Mouse (Mus musculus) heart, embryonic 11.5 days (tissue): ENCODE results near the gene Col23a1. TPM values are rescaled to one million over a fixed set of nuclear protein-coding genes. Genes with fewer than 3 reads are reported as not detected.

Experiments
- ATAC-seq: fragments of 200-750 bp; cut with Nextera tagmentation; replicated peaks from 2 replicates; pipeline ENCODE4 v1.8.0; 2017; ENCODE audit warnings: moderate library complexity; ENCODE audit not compliant: insufficient number of reproducible peaks, low FRiP score, low TSS enrichment
- H3K27ac ChIP-seq: fragments of 300-500 bp; sonication (generic); 2 replicates; pipeline ENCODE4 v1.5.1; 2014; ENCODE audit warnings: mild to moderate bottlenecking, low read depth, low read length
- H3K27me3 ChIP-seq: fragments of 300-500 bp; sonication (generic); 2 replicates; pipeline ENCODE4 v1.6.1; 2014; ENCODE audit warnings: mild to moderate bottlenecking, low read length, mixed read lengths; ENCODE audit not compliant: control insufficient read depth, insufficient read depth
- H3K36me3 ChIP-seq: fragments of 300-500 bp; sonication (generic); 2 replicates; pipeline ENCODE4 v1.6.1; 2014; ENCODE audit warnings: mild to moderate bottlenecking, low read length, moderate library complexity, mixed read lengths; ENCODE audit not compliant: control insufficient read depth, insufficient read depth
- H3K4me1 ChIP-seq: fragments of 300-500 bp; sonication (generic); 2 replicates; pipeline ENCODE4 v1.6.1; 2014; ENCODE audit warnings: low read length; ENCODE audit not compliant: control insufficient read depth, insufficient read depth
- H3K4me2 ChIP-seq: fragments of 300-500 bp; sonication (generic); 2 replicates; pipeline ENCODE4 v1.6.1; 2014; ENCODE audit warnings: mild to moderate bottlenecking, moderate library complexity
- H3K4me3 ChIP-seq: fragments of 300-500 bp; sonication (generic); 2 replicates; pipeline ENCODE4 v1.5.1; 2014; ENCODE audit warnings: low read depth, low read length
- H3K9ac ChIP-seq: fragments of 300-500 bp; sonication (generic); 2 replicates; pipeline ENCODE4 v1.6.1; 2014; ENCODE audit warnings: mild to moderate bottlenecking, low read depth, low read length, moderate library complexity
- H3K9me3 ChIP-seq: fragments of 300-500 bp; sonication (generic); replicated peaks from 2 replicates; pipeline ENCODE4 v1.6.1; 2016; ENCODE audit warnings: low read length; ENCODE audit not compliant: control insufficient read depth
- whole genome bisulfite sequencing: fragments of 180-500 bp; shearing (Covaris S2); extraction: QIAGEN DNeasy Blood & Tissue Kit; methylation state at CpG from one replicate; pipeline ENCODE4 v1.1.7; 2014; ENCODE audit not compliant: insufficient replicate concordance; 5-methylcytosine and 5-hydroxymethylcytosine counted together
- polyA plus RNA-seq: library from polyadenylated mRNA; unstranded; fragments of >200 nt; fragmentation: Nextera tagmentation; extraction: Ambion mirVana; gene quantifications from 2 replicates; pipeline ENCODE4 v1.2.1, GENCODE M21; 2014

Col23a1 gene
- polyA plus RNA-seq, 1 experiment from 2014 or later, result 10.3 TPM

DNA sequence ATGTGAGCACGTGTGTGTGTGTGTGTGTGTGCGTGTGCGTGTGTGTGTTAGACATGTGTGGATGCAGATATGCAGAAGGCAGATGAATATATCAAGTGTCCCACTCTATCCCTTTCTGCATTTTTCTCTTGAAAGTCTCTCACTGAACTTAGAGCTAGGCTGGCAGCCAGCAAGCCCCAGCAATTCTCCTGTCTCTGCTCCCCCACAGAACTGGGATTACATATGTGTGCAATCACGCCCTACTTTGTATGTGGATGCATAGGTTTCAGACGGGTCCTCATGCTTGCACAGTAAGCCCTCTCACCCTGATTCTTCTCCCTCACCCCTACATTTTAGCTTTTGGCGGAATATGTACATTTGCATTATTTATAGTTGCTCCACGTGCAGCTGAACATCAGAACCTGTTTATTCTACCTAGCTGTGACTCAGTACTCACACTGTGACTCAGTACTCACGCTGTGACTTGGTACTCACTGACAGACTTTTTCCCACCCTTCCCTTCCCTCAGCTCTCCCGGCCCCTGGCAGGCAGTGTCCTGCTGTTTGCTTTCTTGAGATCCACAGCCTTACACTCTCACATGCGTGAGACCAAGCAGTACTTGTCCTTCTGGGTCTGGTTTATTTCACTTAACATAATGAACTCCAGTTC lies 111.9 kb downstream of the Col23a1 start:
- 0 out of 2 replicates have a peak, but pooled peaks cover 6% of the 10 kb centered on the region for H3K4me1 ChIP-seq
- no peak overlapping the region for H3K4me3 ChIP-seq
- WGBS, result 76% methylated on average over 10 of the region's 10 CpGs
- H3K9ac ChIP-seq, result no peak overlapping the region
- H3K27me3 ChIP-seq, result peaks cover 6% of the 10 kb centered on the region
- no peak for ATAC-seq
- H3K9me3 ChIP-seq, result no peaks in the 10 kb centered on the region
- no peak overlapping the region for H3K27ac ChIP-seq
- no peak overlapping the region for H3K4me2 ChIP-seq
- no peaks in the 10 kb centered on the region for H3K36me3 ChIP-seq

DNA sequence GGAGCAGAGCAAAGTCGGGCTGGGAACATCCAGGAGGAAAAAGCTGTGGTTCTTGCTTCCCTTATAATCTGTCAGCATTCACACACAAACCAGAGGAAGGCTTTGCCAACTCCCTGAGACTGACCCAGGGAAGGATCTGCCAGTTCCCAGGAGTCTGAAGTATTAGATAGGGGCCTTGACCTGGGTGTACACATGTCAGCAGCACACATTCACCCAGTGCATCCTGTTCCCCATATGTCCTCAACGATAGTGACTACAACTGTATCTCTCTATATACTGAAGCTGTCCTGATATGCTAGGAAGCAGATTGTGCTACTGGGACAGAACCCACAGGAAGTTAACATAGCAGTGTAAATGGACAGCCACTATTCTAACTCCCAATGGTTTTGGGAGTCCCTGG lies 114.2 kb downstream of the Col23a1 start:
- 65% methylated on average over 2 of the region's 2 CpGs for WGBS
- ATAC-seq, result no peak
- Histone ChIP-seq H3K27me3 (peaks cover 4% of the 10 kb centered on the region; the same call in 1 of the 2 replicates), H3K4me2 (no peak overlapping the region), H3K9me3 (no peaks in the 10 kb centered on the region), H3K9ac (no peak overlapping the region), H3K36me3 (no peaks in the 10 kb centered on the region), H3K27ac (no peak overlapping the region), H3K4me1 (0 out of 2 replicates have a peak, but pooled peaks cover 6% of the 10 kb centered on the region), H3K4me3 (no peak overlapping the region)

GRCm38 (mm10) chr11:51404865-51405440 lies 115.2 kb downstream of the Col23a1 start:
- no peaks in the 10 kb centered on the region for H3K9me3 ChIP-seq
- 0 out of 2 replicates have a peak, but pooled peaks cover 6% of the 10 kb centered on the region for H3K4me1 ChIP-seq
- H3K27me3 ChIP-seq, result peaks cover 6% of the 10 kb centered on the region
- no peak overlapping the region for H3K4me2 ChIP-seq
- H3K27ac ChIP-seq, result no peak overlapping the region
- H3K9ac ChIP-seq, result no peak overlapping the region
- no peaks in the 10 kb centered on the region for H3K36me3 ChIP-seq
- WGBS, result 74% methylated on average over 5 of the region's 5 CpGs
- no peak overlapping the region for H3K4me3 ChIP-seq
- no peak for ATAC-seq

DNA sequence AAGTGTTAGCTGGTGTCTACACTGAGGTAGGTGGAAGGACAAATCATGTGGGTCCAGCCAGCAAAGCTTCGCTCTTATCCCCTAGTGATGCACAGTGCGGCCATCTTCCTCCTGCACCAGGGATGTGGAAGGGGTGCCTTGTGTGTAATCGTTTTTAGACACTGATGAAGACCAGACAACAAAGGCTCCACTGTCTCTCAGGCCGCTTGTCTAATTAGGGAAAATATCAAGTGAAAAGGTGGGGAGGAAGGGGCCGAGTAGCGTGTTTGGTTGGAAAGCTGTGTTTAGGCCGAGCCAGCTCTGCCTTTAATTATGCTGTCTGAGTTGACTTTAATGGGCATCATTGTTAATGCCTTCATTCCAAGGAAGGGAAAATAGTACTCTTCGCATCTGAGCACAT lies 116.8 kb downstream of the Col23a1 start:
- H3K36me3 ChIP-seq, result no peaks in the 10 kb centered on the region
- WGBS, result 75% methylated on average over 8 of the region's 8 CpGs
- H3K4me1 ChIP-seq, result 0 out of 2 replicates have a peak, but pooled peaks cover 6% of the 10 kb centered on the region
- H3K4me3 ChIP-seq, result no peak overlapping the region
- no peak for ATAC-seq
- H3K4me2 ChIP-seq, result no peak overlapping the region
- peaks cover 6% of the 10 kb centered on the region for H3K27me3 ChIP-seq
- no peak overlapping the region for H3K9ac ChIP-seq
- H3K27ac ChIP-seq, result no peak overlapping the region
- no peaks in the 10 kb centered on the region for H3K9me3 ChIP-seq

GRCm38 (mm10) chr11:51407351-51407750 lies 117.6 kb downstream of the Col23a1 start:
- Histone ChIP-seq H3K27me3 (peaks cover 6% of the 10 kb centered on the region), H3K4me2 (no peak overlapping the region), H3K9ac (no peak overlapping the region), H3K36me3 (no peaks in the 10 kb centered on the region), H3K4me3 (no peak overlapping the region), H3K27ac (no peak overlapping the region), H3K4me1 (0 out of 2 replicates have a peak, but pooled peaks cover 6% of the 10 kb centered on the region), H3K9me3 (no peaks in the 10 kb centered on the region)
- ATAC-seq, result no peak
- WGBS, result 90% methylated on average over 8 of the region's 8 CpGs

DNA sequence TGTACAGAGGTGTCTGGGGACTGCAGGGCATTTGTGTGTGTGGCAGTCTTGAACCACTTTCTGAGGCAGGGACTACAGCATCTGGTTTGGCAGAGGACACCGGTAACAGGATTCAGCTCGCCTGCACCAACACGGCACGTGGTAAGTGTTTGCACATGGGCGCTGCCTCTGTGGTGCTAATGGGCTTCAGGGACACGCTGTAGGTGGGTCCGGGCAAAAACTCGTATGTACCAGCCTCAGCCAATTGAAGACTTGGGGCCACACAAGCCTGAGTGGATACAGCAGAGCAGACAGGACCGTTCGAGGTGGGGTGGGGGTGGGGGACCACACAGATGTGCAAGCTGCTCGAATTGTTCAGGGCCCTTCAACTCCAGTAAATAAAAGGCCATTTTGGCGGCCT lies 121.1 kb downstream of the Col23a1 start:
- no peak overlapping the region for H3K27ac ChIP-seq
- no peak for ATAC-seq
- WGBS, result 79% methylated on average over 12 of the region's 12 CpGs

GRCm38 (mm10) chr11:51414520-51414919 lies 124.8 kb downstream of the Col23a1 start:
- Histone ChIP-seq H3K27me3 (peaks cover 6% of the 10 kb centered on the region; the same call in 1 of the 2 replicates), H3K4me1 (peaks cover 2% of the 10 kb centered on the region; the same call in 1 of the 2 replicates), H3K4me2 (no peak overlapping the region), H3K4me3 (no peak overlapping the region), H3K9me3 (no peaks in the 10 kb centered on the region), H3K27ac (no peak overlapping the region), H3K9ac (no peak overlapping the region), H3K36me3 (no peaks in the 10 kb centered on the region)
- ATAC-seq, result no peak
- WGBS, result 78% methylated on average over 7 of the region's 7 CpGs

More for the DNA sequence above, 121.1 kb downstream of the Col23a1 start:
- Histone ChIP-seq H3K27me3 (peaks cover 3% of the 10 kb centered on the region; the same call in 1 of the 2 replicates), H3K36me3 (no peaks in the 10 kb centered on the region), H3K9me3 (no peaks in the 10 kb centered on the region), H3K9ac (no peak overlapping the region), H3K4me1 (no peaks in the 10 kb centered on the region), H3K4me3 (no peak overlapping the region), H3K4me2 (no peak overlapping the region)

DNA sequence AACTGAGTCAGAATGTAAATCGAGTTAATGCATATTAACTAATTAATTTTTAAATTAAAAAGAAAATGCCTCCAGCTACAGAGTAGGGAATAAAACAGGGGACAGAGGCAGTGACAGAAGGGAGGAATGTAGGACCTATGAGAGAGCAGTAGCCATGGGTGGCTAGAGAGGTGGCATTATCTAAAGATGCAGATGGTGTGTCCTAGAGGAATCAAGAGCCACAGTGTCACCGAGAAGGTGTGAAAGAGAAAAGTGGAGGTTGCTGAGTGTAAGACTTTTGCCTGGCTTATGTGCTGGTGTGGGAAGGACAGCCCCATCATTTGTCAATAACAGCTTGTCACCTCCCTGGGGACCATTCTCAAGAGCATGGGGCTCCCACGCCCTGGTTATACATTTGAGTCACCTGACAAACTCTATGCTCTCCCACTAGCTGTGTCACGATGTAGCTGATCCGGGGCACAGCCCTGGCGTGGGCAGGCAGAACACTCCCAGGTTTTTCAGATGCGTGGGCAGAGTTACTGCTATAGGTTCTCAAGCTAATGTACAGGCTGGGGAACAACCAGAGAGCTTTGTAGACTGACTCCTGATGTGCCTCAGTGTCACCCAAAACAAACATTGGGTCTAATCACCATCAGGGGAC lies 125.4 kb downstream of the Col23a1 start:
- peaks cover 2% of the 10 kb centered on the region; the same call in 1 of the 2 replicates for H3K4me1 ChIP-seq
- no peaks in the 10 kb centered on the region for H3K9me3 ChIP-seq
- no peaks in the 10 kb centered on the region for H3K36me3 ChIP-seq
- H3K27me3 ChIP-seq, result peaks cover 10% of the 10 kb centered on the region; the same call in 1 of the 2 replicates
- H3K4me3 ChIP-seq, result no peak overlapping the region
- no peak overlapping the region for H3K4me2 ChIP-seq
- ATAC-seq, result no peak
- H3K9ac ChIP-seq, result no peak overlapping the region
- 64% methylated on average over 7 of the region's 7 CpGs for WGBS
- H3K27ac ChIP-seq, result no peak overlapping the region
